Mouse (Mus musculus) kidney, postnatal 14 days (tissue): ENCODE measurements around the gene Ush1g.

Experiments used
- DNase-seq: peaks from one replicate; pipeline ENCODE4 v3.0.0; 2022; ENCODE audit warnings: mixed read lengths

Gene Ush1g

GRCm38 (mm10) chr11:115267958-115268357 is 53.9 kb downstream of the Ush1g start:
- no peak for DNase-seq

- DNase-seq, result no peak
These were observed 54.6 kb downstream of the Ush1g start, which contains the start of gene Grin2c for GRCm38 (mm10) chr11:115267061-115267883. Grin2c (minus strand) TSS chr11:115267243.

- no peak for DNase-seq
These were observed 55.5 kb downstream of the Ush1g start for GRCm38 (mm10) chr11:115266400-115266778.

- no peak for DNase-seq
These were observed 56.0 kb downstream of the Ush1g start for GRCm38 (mm10) chr11:115265771-115266399.
